Mouse (Mus musculus): ENCODE measurements around the gene Cd46. TPM values are rescaled to one million over a fixed set of nuclear protein-coding genes. Genes with fewer than 3 reads are reported as not detected.

The Cd46 gene
- polyA plus RNA-seq, 1 experiment from 2014 or later = 1.3 TPM

DNA sequence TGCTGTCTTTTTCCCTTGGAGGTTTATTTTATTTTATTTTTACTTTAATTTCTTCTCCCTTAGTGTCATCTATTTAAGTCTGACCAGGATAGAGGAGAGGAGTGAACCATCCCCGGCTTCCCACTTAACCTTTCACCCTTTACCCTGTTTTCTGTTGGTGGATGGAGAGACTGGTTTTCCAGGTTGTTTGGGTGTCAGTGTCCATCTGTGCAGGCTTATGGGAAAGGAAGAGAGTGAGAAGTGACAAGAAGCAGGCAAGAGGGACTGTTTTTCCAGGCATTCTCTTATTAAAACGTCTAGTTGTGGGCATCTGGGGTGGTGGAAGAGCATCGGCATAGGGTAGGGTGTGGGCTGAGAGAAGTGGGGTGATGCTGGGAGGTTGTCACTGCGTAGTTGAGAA is 74.4 kb downstream of the Cd46 start:
- no peak for ATAC-seq (ENCODE audit: borderline replicate concordance, extremely low read depth, low FRiP score, low TSS enrichment)
- Histone ChIP-seq H3K9ac (no peak overlapping the region), H3K4me2 (no peak overlapping the region), H3K27ac (no peak overlapping the region), H3K9me3 (no peaks in the 10 kb centered on the region), H3K27me3 (no peaks in the 10 kb centered on the region), H3K36me3 (no peaks in the 10 kb centered on the region), H3K4me1 (peaks cover 4% of the 10 kb centered on the region; the same call in 1 of the 2 replicates), H3K4me3 (no peak overlapping the region)
- 53% methylated on average over 4 of the region's 4 CpGs for WGBS

DNA sequence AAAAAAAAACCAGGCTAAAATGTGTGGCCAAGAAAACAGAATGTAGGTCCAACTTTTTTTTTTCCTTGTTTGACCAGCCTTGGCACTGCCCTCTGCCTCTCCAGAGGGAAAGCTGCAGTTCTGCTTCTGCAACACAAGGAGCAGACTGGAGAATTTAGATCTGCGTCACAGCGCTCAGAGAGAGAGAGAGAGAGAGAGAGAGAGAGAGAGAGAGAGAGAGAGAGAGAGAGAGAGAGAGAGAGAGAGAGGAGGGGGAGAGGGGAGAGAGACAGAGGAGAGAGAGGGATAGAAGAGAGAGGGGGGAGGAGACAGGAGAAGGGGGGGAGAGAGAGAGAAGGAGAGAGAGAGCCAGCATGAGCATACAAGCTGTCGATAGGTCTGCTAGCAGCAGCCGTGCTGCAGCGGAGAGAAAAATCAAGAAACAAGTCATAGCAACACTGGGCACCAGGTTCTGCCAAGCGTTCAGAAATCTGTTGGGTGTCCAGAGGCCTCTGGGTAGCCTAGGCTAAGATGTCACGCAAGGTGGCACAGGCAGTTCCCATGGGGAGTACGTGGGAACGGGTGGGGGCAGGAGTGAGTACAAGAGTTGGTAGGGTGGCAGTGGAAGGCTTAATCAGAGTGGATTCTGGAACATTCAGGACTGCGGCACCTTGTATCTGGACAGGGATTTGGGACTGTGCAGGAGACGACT is 75.1 kb downstream of the Cd46 start:
- Histone ChIP-seq H3K4me2 (peak overlapping the region; percentile 44), H3K27ac (no peak overlapping the region), H3K36me3 (no peaks in the 10 kb centered on the region), H3K9ac (no peak overlapping the region), H3K4me1 (peaks cover 4% of the 10 kb centered on the region; the same call in 1 of the 2 replicates), H3K27me3 (no peaks in the 10 kb centered on the region), H3K4me3 (no peak overlapping the region), H3K9me3 (no peaks in the 10 kb centered on the region)
- 52% methylated on average over 11 of the region's 11 CpGs for WGBS
- peak; percentile 62 for ATAC-seq (ENCODE audit: borderline replicate concordance, extremely low read depth, low FRiP score, low TSS enrichment)

DNA sequence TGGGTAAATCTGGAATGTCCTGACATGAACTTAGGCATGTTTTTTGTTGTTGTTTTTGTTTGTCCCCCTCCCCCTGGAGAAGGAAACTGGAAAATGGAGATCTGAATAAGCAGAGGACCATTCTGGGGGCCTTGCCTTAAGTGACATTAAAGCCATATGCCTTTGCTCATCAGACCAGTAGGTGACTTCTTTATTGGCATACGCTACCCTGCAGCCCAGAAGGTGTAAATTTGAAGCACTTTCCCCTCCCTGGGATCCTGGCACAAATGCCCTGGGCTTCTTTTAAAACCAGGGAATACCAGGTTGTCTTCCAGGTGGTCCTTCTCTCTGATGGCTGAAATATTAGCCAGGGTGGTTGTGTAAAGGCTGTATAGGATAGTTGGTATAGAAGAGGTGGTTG is 76.8 kb downstream of the Cd46 start:
- Histone ChIP-seq H3K9me3 (no peaks in the 10 kb centered on the region), H3K4me1 (peaks cover 4% of the 10 kb centered on the region; the same call in 1 of the 2 replicates), H3K4me3 (no peak overlapping the region), H3K27ac (no peak overlapping the region), H3K27me3 (no peaks in the 10 kb centered on the region), H3K4me2 (no peak overlapping the region), H3K36me3 (no peaks in the 10 kb centered on the region), H3K9ac (no peak overlapping the region)
- no peak for ATAC-seq (ENCODE audit: borderline replicate concordance, extremely low read depth, low FRiP score, low TSS enrichment)
- WGBS = 91% methylated on average over 1 of the region's 1 CpGs

DNA sequence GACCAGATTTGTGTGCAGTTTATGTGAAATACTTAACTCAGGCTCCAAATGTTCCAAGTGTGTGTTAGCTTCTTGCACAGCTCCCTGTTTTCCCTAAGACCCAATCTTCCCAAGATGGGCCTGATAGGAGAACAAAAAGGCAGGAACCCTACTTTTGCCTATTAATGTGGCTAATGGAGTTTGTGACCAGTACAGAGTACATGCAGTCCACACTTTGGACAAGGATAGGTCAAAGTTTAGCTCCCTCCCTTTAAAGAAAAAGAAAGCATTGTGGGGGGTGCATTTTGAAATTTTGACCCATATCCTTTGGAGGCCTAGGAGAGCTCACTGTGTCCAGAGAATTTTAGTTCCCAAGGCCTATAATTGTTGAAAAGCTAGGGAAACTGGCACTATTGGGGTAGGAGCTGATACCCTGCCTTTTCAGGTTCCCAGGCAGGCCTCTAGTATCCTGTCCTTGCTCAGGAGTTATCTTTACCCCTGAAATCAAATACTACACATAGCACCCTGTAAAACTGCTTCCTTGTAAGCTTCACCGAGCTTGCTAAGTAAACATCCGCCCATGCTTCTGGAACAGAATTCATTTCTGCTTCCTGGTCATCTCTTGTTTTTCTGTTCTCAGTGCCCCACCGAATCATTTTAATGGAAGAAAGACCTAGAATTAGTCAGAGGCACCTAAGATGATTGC is 77.7 kb downstream of the Cd46 start:
- Histone ChIP-seq H3K27me3 (no peaks in the 10 kb centered on the region), H3K9me3 (no peaks in the 10 kb centered on the region), H3K4me2 (no peak overlapping the region), H3K27ac (no peak overlapping the region), H3K4me3 (no peak overlapping the region), H3K4me1 (peaks cover 4% of the 10 kb centered on the region; the same call in 1 of the 2 replicates), H3K36me3 (no peaks in the 10 kb centered on the region), H3K9ac (no peak overlapping the region)
- no peak for ATAC-seq (ENCODE audit: borderline replicate concordance, extremely low read depth, low FRiP score, low TSS enrichment)
- WGBS = 54% methylated on average over 3 of the region's 3 CpGs

DNA sequence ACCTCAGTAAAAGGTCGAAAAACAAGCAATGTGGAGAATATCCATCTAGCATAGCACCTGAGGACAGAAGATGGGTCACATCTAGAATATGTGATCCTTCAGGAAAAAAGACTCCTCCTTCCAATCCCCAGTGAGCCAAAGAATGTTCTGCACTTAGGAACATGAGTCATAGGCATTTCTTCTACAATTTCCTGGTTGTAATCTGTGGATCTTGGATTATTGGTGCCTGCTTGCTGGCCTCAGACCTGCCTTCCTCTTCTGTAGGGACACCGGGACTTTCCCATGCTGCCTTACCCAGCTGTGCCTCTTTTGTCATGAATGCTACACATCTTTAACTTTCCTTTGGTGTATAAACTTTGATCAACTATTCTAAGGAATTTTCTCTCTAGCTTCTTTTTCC is 79.5 kb downstream of the Cd46 start:
- H3K9ac ChIP-seq = no peak overlapping the region
- WGBS = 78% methylated on average over 2 of the region's 2 CpGs
- H3K36me3 ChIP-seq = no peaks in the 10 kb centered on the region
- H3K4me1 ChIP-seq = peaks cover 4% of the 10 kb centered on the region; the same call in 1 of the 2 replicates
- H3K27me3 ChIP-seq = no peaks in the 10 kb centered on the region
- no peak overlapping the region for H3K4me2 ChIP-seq
- H3K27ac ChIP-seq = no peak overlapping the region
- H3K4me3 ChIP-seq = no peak overlapping the region
- H3K9me3 ChIP-seq = no peaks in the 10 kb centered on the region
- ATAC-seq (ENCODE audit: borderline replicate concordance, extremely low read depth, low FRiP score, low TSS enrichment) = no peak

DNA sequence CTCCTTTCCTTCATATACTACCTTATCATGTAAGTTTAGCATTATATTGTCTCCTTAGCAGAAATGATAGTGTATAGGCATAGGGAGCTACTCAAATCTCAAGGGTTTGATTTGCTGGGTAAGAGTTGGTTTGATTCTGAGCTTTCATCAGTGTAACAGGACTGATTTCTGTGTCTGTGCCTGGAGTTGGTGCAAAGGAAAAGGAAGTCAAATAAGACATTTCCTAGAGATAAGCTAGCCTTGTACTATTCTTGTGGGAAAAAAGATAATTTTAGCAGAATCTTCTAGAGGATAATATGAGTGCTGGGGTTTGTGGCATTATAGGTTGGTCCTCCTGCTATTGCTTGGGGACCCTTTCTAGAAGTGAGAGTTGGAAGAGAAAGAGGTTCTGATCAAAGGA is 85.8 kb downstream of the Cd46 start:
- Histone ChIP-seq H3K4me2 (no peak overlapping the region), H3K27ac (no peak overlapping the region), H3K4me1 (no peaks in the 10 kb centered on the region), H3K9me3 (no peaks in the 10 kb centered on the region), H3K36me3 (no peaks in the 10 kb centered on the region), H3K27me3 (no peaks in the 10 kb centered on the region), H3K9ac (no peak overlapping the region), H3K4me3 (no peak overlapping the region)
- no peak for ATAC-seq (ENCODE audit: borderline replicate concordance, extremely low read depth, low FRiP score, low TSS enrichment)

DNA sequence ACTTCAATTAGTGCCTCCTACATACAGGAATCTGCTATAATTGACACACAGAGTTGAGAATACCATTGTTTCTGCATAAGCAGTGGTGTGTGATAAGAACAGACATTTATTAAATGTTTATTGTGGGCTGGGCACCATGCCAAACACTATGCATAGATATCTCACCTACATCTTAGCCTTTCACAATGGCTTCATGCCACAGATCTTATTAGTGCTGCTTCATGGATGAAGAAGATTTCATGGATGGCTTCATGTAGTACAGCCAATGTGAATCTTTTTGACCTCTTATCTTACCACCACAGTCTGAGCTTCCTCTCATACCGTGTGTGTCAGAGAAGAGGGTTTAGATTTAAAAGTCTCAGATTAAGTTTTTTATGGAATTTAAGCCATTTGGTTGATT is 87.9 kb downstream of the Cd46 start:
- Histone ChIP-seq H3K4me3 (no peak overlapping the region), H3K9me3 (no peaks in the 10 kb centered on the region), H3K9ac (no peak overlapping the region), H3K27ac (no peak overlapping the region), H3K36me3 (no peaks in the 10 kb centered on the region), H3K4me1 (no peaks in the 10 kb centered on the region), H3K27me3 (no peaks in the 10 kb centered on the region), H3K4me2 (no peak overlapping the region)
- ATAC-seq (ENCODE audit: borderline replicate concordance, extremely low read depth, low FRiP score, low TSS enrichment) = no peak
- WGBS = 63% methylated on average over 1 of the region's 1 CpGs

DNA sequence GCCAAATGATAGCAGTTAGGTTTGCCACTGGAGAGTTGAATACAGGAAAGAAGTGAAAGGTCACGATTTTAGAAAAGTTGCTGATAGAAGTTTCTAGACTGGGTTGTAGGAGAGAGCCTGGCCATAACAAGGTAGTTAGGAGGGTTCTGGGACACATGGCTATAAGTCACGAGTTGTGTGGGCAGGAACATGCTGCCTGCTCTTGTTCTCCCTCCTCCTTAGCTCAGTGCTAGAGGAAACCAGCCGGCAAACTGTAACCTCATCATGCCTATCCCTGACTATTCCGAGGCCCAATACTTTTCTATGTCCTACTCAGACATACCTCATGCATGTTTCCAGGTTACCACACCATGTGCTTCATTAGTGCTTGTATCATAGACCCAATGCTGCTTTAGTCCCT is 88.7 kb downstream of the Cd46 start:
- no peak for ATAC-seq (ENCODE audit: borderline replicate concordance, extremely low read depth, low FRiP score, low TSS enrichment)
- H3K27ac ChIP-seq = no peak overlapping the region
- H3K9me3 ChIP-seq = no peaks in the 10 kb centered on the region
- no peaks in the 10 kb centered on the region for H3K27me3 ChIP-seq
- H3K36me3 ChIP-seq = no peaks in the 10 kb centered on the region
- no peaks in the 10 kb centered on the region for H3K4me1 ChIP-seq
- no peak overlapping the region for H3K9ac ChIP-seq
- 80% methylated on average over 4 of the region's 4 CpGs for WGBS
- H3K4me2 ChIP-seq = no peak overlapping the region
- H3K4me3 ChIP-seq = no peak overlapping the region

DNA sequence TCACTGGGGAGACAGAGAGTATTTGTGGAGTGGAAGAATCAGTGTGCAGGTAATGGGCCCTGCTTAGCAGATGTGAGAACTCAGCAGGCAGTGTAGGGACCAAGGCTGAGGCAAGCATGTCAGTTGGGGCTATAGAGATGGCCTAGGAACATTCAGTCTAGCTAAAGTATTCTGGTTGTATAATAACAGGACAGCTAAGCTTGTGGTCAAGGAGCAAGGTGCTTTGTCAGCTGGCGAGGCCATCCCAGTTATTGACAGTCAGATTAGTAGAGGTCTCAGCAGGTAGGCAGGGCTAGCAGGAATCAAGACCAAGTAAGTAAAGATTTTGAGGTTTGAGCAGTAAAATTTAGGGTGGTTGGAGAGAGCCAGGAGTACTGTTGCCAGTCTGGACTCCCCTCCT is 93.7 kb downstream of the Cd46 start:
- 79% methylated on average over 1 of the region's 1 CpGs for WGBS
- ATAC-seq (ENCODE audit: borderline replicate concordance, extremely low read depth, low FRiP score, low TSS enrichment) = no peak
- no peaks in the 10 kb centered on the region for H3K27me3 ChIP-seq
- no peak overlapping the region for H3K4me3 ChIP-seq
- H3K9ac ChIP-seq = no peak overlapping the region
- no peaks in the 10 kb centered on the region for H3K36me3 ChIP-seq
- no peak overlapping the region for H3K4me2 ChIP-seq
- H3K27ac ChIP-seq = no peak overlapping the region
- no peaks in the 10 kb centered on the region for H3K4me1 ChIP-seq
- H3K9me3 ChIP-seq = no peaks in the 10 kb centered on the region

DNA sequence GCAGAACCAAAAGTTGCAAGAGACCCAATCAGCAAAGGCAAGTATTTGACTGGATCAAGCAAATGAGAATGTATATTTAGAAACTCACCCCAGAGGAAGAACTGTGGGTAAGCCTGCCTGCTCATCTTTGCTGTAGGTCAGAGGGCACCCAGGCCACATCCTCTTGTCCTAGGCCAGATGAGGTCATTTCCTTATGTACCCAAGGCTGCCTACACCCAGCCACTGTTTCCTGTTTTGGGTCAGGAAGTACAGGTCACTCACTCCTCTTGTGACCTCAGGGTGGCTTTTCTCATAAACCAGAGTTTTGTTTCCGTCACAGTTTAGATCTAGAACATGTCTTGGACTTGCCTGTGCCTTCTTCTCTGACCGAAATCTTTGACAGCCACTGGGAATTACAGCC is 96.9 kb downstream of the Cd46 start:
- no peaks in the 10 kb centered on the region for H3K36me3 ChIP-seq
- H3K4me1 ChIP-seq = no peaks in the 10 kb centered on the region
- H3K9me3 ChIP-seq = no peaks in the 10 kb centered on the region
- WGBS = 55% methylated on average over 2 of the region's 2 CpGs
- no peak overlapping the region for H3K27ac ChIP-seq
- H3K4me2 ChIP-seq = no peak overlapping the region
- H3K9ac ChIP-seq = no peak overlapping the region
- no peak overlapping the region for H3K4me3 ChIP-seq
- no peaks in the 10 kb centered on the region for H3K27me3 ChIP-seq
- ATAC-seq (ENCODE audit: borderline replicate concordance, extremely low read depth, low FRiP score, low TSS enrichment) = no peak

DNA sequence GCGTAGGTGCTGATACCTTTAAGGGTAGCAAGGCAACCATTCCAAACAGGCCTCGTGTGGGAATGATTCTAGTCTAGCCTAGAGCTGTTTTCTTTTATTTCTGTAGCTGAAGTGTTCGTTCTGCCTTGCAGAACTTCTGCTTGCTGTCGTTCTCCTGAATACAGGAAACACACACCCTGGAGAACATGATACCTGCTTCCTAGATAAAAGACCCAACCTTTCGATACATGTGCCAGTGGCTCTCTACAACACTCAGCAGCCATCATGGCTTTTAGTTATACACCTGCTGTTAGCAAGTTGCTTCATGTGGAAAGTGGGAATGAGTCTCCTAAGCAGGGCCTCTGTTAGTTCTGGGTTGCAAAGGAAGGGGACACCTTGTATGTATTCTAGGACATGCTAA is 97.8 kb downstream of the Cd46 start:
- Histone ChIP-seq H3K4me1 (no peaks in the 10 kb centered on the region), H3K4me3 (no peak overlapping the region), H3K27me3 (no peaks in the 10 kb centered on the region), H3K4me2 (no peak overlapping the region), H3K9me3 (no peaks in the 10 kb centered on the region), H3K9ac (no peak overlapping the region), H3K36me3 (no peaks in the 10 kb centered on the region), H3K27ac (no peak overlapping the region)
- WGBS = 68% methylated on average over 5 of the region's 5 CpGs
- ATAC-seq (ENCODE audit: borderline replicate concordance, extremely low read depth, low FRiP score, low TSS enrichment) = no peak

DNA sequence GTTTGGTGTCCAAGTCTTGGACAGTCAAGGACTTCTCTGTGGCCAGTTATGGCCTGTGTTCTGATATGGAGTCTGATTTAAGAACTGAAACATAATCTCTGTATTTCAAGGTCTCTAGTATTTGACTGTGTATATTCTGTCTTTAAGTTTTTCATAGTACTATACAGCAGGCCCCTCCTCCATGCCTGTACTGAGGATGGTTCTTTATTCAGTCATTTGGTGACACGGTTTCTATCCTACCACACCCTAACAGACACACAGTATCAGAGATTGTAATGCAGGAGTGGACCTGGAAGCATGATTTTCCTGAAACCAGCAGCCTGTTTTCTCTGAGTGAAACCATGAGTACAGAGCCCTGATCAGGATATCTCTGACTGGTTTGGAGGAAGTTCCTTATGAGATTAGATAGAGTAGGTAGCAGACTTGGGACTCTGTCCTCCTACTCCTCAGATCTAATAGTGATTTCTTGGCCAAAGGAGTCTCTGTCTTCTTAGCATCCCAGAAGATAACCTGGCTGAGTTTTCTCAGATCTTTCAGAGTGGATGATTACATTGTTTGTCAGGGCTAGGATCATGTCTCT is 98.5 kb downstream of the Cd46 start:
- WGBS = 85% methylated on average over 1 of the region's 1 CpGs
- H3K27ac ChIP-seq = no peak overlapping the region
- no peaks in the 10 kb centered on the region for H3K4me1 ChIP-seq
- H3K4me3 ChIP-seq = no peak overlapping the region
- H3K36me3 ChIP-seq = no peaks in the 10 kb centered on the region
- no peak for ATAC-seq (ENCODE audit: borderline replicate concordance, extremely low read depth, low FRiP score, low TSS enrichment)
- no peaks in the 10 kb centered on the region for H3K27me3 ChIP-seq
- H3K4me2 ChIP-seq = no peak overlapping the region
- no peak overlapping the region for H3K9ac ChIP-seq
- H3K9me3 ChIP-seq = no peaks in the 10 kb centered on the region
